Mouse (Mus musculus): Measurements from ENCODE around the gene Phf2.
"Not testable (repeated sequence)": the region's sequence is repeated elsewhere in the genome, so short reads cannot be mapped to it uniquely, and the experiment has no call there.

Gene Phf2

GRCm38 (mm10) chr13:48857246-48857932 lies 13.5 kb downstream of the Phf2 start:
- no peak for DNase-seq (ENCODE audit: low spot score)

GRCm38 (mm10) chr13:48853947-48854346 lies 17.0 kb downstream of the Phf2 start:
- no peak for DNase-seq (ENCODE audit: low spot score)

- DNase-seq (ENCODE audit: low spot score), result no peak
Measured at GRCm38 (mm10) chr13:48853475-48853874, 17.4 kb downstream of the Phf2 start.

- DNase-seq (ENCODE audit: low spot score), result no peak
Measured at GRCm38 (mm10) chr13:48852859-48853258, 18.1 kb downstream of the Phf2 start.

- no peak for DNase-seq (ENCODE audit: low spot score)
Measured at GRCm38 (mm10) chr13:48851719-48852118, 19.2 kb downstream of the Phf2 start.

GRCm38 (mm10) chr13:48850771-48851170 lies 20.1 kb downstream of the Phf2 start:
- DNase-seq (ENCODE audit: low spot score), result no peak

GRCm38 (mm10) chr13:48850326-48850725 lies 20.6 kb downstream of the Phf2 start:
- DNase-seq (ENCODE audit: low spot score), result no peak

- DNase-seq (ENCODE audit: low spot score), result no peak
Measured at GRCm38 (mm10) chr13:48849155-48849554, 21.8 kb downstream of the Phf2 start.

- DNase-seq (ENCODE audit: low spot score), result no peak
Measured at GRCm38 (mm10) chr13:48845308-48845707, 25.6 kb downstream of the Phf2 start.

- DNase-seq (ENCODE audit: low spot score), result no peak
Measured at GRCm38 (mm10) chr13:48843530-48843929, 27.4 kb downstream of the Phf2 start.

- no peak for DNase-seq (ENCODE audit: low spot score)
Measured at GRCm38 (mm10) chr13:48841905-48842592, 28.9 kb downstream of the Phf2 start.

GRCm38 (mm10) chr13:48838284-48838683 lies 32.6 kb downstream of the Phf2 start:
- DNase-seq (ENCODE audit: low spot score), result no peak

GRCm38 (mm10) chr13:48837537-48837936 lies 33.4 kb downstream of the Phf2 start:
- DNase-seq (ENCODE audit: low spot score), result no peak

GRCm38 (mm10) chr13:48830528-48831250 lies 40.2 kb downstream of the Phf2 start:
- no peak for DNase-seq (ENCODE audit: low spot score)

GRCm38 (mm10) chr13:48829780-48830179 lies 41.1 kb downstream of the Phf2 start:
- DNase-seq (ENCODE audit: low spot score), result no peak

GRCm38 (mm10) chr13:48822871-48823270 lies 48.0 kb downstream of the Phf2 start:
- no peak for DNase-seq (ENCODE audit: low spot score)

- DNase-seq (ENCODE audit: low spot score), result no peak
Measured at GRCm38 (mm10) chr13:48822288-48822687, 48.6 kb downstream of the Phf2 start.

GRCm38 (mm10) chr13:48819131-48819530 lies 51.8 kb downstream of the Phf2 start:
- DNase-seq (ENCODE audit: low spot score), result no peak

GRCm38 (mm10) chr13:48814406-48814805 lies 56.5 kb downstream of the Phf2 start:
- DNase-seq (ENCODE audit: low spot score), result no peak

GRCm38 (mm10) chr13:48810991-48811390 lies 59.9 kb downstream of the Phf2 start:
- no peak for DNase-seq (ENCODE audit: low spot score)

GRCm38 (mm10) chr13:48810274-48810823 lies 60.6 kb downstream of the Phf2 start:
- no peak for DNase-seq (ENCODE audit: low spot score)

- not testable (repeated sequence) for DNase-seq (ENCODE audit: low spot score)
Measured at GRCm38 (mm10) chr13:48809668-48810067, 61.3 kb downstream of the Phf2 start.
